Mouse (Mus musculus) lung, postnatal 0 days (tissue): Measurements from ENCODE around the gene Gar1.

Experiments used
- CTCF ChIP-seq: IDR thresholded peaks from 2 replicates; pipeline ENCODE4 v1.5.1; 2016; ENCODE audit warnings: antibody characterized with exemption, mild to moderate bottlenecking
- EP300 ChIP-seq: IDR thresholded peaks from 2 replicates; pipeline ENCODE4 v1.6.1; 2016; ENCODE audit warnings: antibody characterized with exemption, mild to moderate bottlenecking, control low read depth

DNA sequence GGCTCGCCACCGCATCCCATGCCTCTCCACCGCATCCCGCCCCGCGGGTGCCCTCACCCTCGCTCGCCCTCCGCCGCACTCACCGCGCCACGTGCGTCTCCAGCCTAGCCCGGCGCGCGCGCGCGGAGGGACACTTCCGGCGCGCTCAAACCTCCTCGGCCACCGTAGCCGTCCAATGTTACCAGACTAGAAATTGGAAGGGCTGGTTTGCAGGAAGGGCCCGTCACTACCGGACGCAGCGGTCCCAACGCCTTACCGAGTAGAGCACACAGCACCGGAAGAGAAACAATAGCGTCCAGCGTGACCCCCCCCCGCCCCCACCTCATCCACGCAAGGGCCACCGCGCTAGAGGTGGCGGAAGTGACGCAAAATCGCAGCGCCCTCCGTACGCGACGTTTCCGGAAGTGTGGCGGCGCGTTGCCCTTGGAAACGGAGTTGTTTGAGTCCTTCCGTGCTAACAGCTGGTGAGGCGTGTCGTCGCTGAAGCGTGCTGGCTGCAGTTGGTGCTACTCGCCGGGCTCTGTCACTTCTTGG lies at the start of gene Gar1:
- TF ChIP-seq CTCF (no peak), EP300 (no peak; the same call in 1 of the 2 replicates)
